Mouse (Mus musculus): ENCODE data around the gene 1810062G17Rik. TPM values are rescaled to one million over a fixed set of nuclear protein-coding genes. Genes with fewer than 3 reads are reported as not detected.

The 1810062G17Rik gene
- total RNA-seq (2023), result not detected

GRCm38 (mm10) chr3:36475532-36476087 is at the start of gene 1810062G17Rik, which contains the start of gene Anxa5:
TSS of gene 1810062G17Rik (plus strand) at chr3:36475937.
TSS of gene Anxa5 (minus strand) at chr3:36475894.

GRCm38 (mm10) chr3:36521073-36522060 is 45.6 kb downstream of the 1810062G17Rik start, which contains the start of gene Gm11549:
TSS of gene Gm11549 (minus strand) at chr3:36521813.

Other genes starting within 250 kb of the 1810062G17Rik start
- gene Anxa5, start within 50 bp of the 1810062G17Rik start, total RNA-seq (2023), result 47.8 TPM
- not detected for gene Gm11549, start 45.9 kb downstream of the 1810062G17Rik start, total RNA-seq (2023)
- gene Exosc9, start 76.7 kb downstream of the 1810062G17Rik start, total RNA-seq (2023), result 39.5 TPM
- gene Ccna2, start 96.2 kb downstream of the 1810062G17Rik start, total RNA-seq (2023), result 0.58 TPM
- gene Bbs7, start 137.5 kb downstream of the 1810062G17Rik start, total RNA-seq (2023), result 0.70 TPM
- not detected for gene Trpc3, start 214.2 kb downstream of the 1810062G17Rik start, total RNA-seq (2023)

Data from CD8-positive naive resting alpha-beta T cell, adult 57 days (primary cell).